Mouse (Mus musculus): ENCODE results near the gene Taf3. TPM values are rescaled to one million over a fixed set of nuclear protein-coding genes. Genes with fewer than 3 reads are reported as not detected.
A peak's percentile ranks its signal among the peaks of the same experiment; 100 is the strongest.

Taf3 gene
- polyA plus RNA-seq, 1 experiment from 2014 or later: 13.9 TPM

GRCm38 (mm10) chr2:9918691-9919471, 129.5 kb downstream of the Taf3 start:
- H3K4me2 ChIP-seq (ENCODE audit: low read length): no peak overlapping the region
- H3K36me3 ChIP-seq (ENCODE audit: control insufficient read depth, insufficient read depth, low read length): peaks cover 6% of the 10 kb centered on the region
- H3K4me3 ChIP-seq (ENCODE audit: low read depth, low read length): no peak overlapping the region
- no peak overlapping the region for H3K9ac ChIP-seq (ENCODE audit: low read depth, low read length)
- ATAC-seq: no peak
- no peak overlapping the region for H3K27ac ChIP-seq (ENCODE audit: low read length)
- WGBS: 94% methylated on average over 17 of the region's 17 CpGs
- H3K4me1 ChIP-seq (ENCODE audit: control insufficient read depth, insufficient read depth, low read length): no peaks in the 10 kb centered on the region
- no peaks in the 10 kb centered on the region for H3K27me3 ChIP-seq (ENCODE audit: control insufficient read depth, insufficient read depth, low read depth, low read length)
- H3K9me3 ChIP-seq (replicated peaks; ENCODE audit: control insufficient read depth, low read length, poor library complexity, severe bottlenecking): no peaks in the 10 kb centered on the region

- H3K4me2 ChIP-seq (ENCODE audit: low read length): no peak overlapping the region
- peaks cover 6% of the 10 kb centered on the region for H3K36me3 ChIP-seq (ENCODE audit: control insufficient read depth, insufficient read depth, low read length)
- no peaks in the 10 kb centered on the region for H3K9me3 ChIP-seq (replicated peaks; ENCODE audit: control insufficient read depth, low read length, poor library complexity, severe bottlenecking)
- no peak overlapping the region for H3K27ac ChIP-seq (ENCODE audit: low read length)
- WGBS: 93% methylated on average over 9 of the region's 9 CpGs
- H3K27me3 ChIP-seq (ENCODE audit: control insufficient read depth, insufficient read depth, low read depth, low read length): no peaks in the 10 kb centered on the region
- ATAC-seq: no peak
- H3K4me3 ChIP-seq (ENCODE audit: low read depth, low read length): no peak overlapping the region
- H3K4me1 ChIP-seq (ENCODE audit: control insufficient read depth, insufficient read depth, low read length): no peaks in the 10 kb centered on the region
- H3K9ac ChIP-seq (ENCODE audit: low read depth, low read length): no peak overlapping the region
These were observed 130.8 kb downstream of the Taf3 start for GRCm38 (mm10) chr2:9917602-9918001.

- Histone ChIP-seq H3K9ac (ENCODE audit: low read depth, low read length) (no peak overlapping the region), H3K27ac (ENCODE audit: low read length) (no peak overlapping the region), H3K27me3 (ENCODE audit: control insufficient read depth, insufficient read depth, low read depth, low read length) (no peaks in the 10 kb centered on the region; the same call in 1 of the 2 replicates), H3K4me3 (ENCODE audit: low read depth, low read length) (no peak overlapping the region), H3K4me1 (ENCODE audit: control insufficient read depth, insufficient read depth, low read length) (no peaks in the 10 kb centered on the region), H3K4me2 (ENCODE audit: low read length) (no peak overlapping the region), H3K9me3 (replicated peaks; ENCODE audit: control insufficient read depth, low read length, poor library complexity, severe bottlenecking) (no peaks in the 10 kb centered on the region), H3K36me3 (ENCODE audit: control insufficient read depth, insufficient read depth, low read length) (no peaks in the 10 kb centered on the region)
- 10% methylated on average over 11 of the region's 11 CpGs for WGBS
- ATAC-seq: no peak
These were observed 142.4 kb downstream of the Taf3 start for GRCm38 (mm10) chr2:9905995-9906394.

GRCm38 (mm10) chr2:9903854-9904560, 144.4 kb downstream of the Taf3 start:
- WGBS: 74% methylated on average over 14 of the region's 14 CpGs
- Histone ChIP-seq H3K27ac (ENCODE audit: low read length) (no peak overlapping the region), H3K4me1 (ENCODE audit: control insufficient read depth, insufficient read depth, low read length) (no peaks in the 10 kb centered on the region), H3K9ac (ENCODE audit: low read depth, low read length) (no peak overlapping the region), H3K4me2 (ENCODE audit: low read length) (no peak overlapping the region), H3K36me3 (ENCODE audit: control insufficient read depth, insufficient read depth, low read length) (no peaks in the 10 kb centered on the region), H3K27me3 (ENCODE audit: control insufficient read depth, insufficient read depth, low read depth, low read length) (no peaks in the 10 kb centered on the region; the same call in 1 of the 2 replicates), H3K4me3 (ENCODE audit: low read depth, low read length) (no peak overlapping the region), H3K9me3 (replicated peaks; ENCODE audit: control insufficient read depth, low read length, poor library complexity, severe bottlenecking) (no peaks in the 10 kb centered on the region)
- ATAC-seq: no peak

- peak; percentile 57; the same call in 1 of the 2 replicates for ATAC-seq
- Histone ChIP-seq H3K36me3 (ENCODE audit: control insufficient read depth, insufficient read depth, low read length) (no peaks in the 10 kb centered on the region), H3K9ac (ENCODE audit: low read depth, low read length) (no peak overlapping the region), H3K27me3 (ENCODE audit: control insufficient read depth, insufficient read depth, low read depth, low read length) (peaks cover 20% of the 10 kb centered on the region), H3K4me2 (ENCODE audit: low read length) (no peak overlapping the region), H3K9me3 (replicated peaks; ENCODE audit: control insufficient read depth, low read length, poor library complexity, severe bottlenecking) (no peaks in the 10 kb centered on the region), H3K4me3 (ENCODE audit: low read depth, low read length) (no peak overlapping the region), H3K27ac (ENCODE audit: low read length) (no peak overlapping the region), H3K4me1 (ENCODE audit: control insufficient read depth, insufficient read depth, low read length) (peaks cover 19% of the 10 kb centered on the region)
- 3% methylated on average over 8 of the region's 8 CpGs for WGBS
These were observed 150.6 kb downstream of the Taf3 start for GRCm38 (mm10) chr2:9897846-9898245.

GRCm38 (mm10) chr2:9896097-9896770, 152.2 kb downstream of the Taf3 start:
- ATAC-seq: no peak; the same call in 1 of the 2 replicates
- peaks cover 20% of the 10 kb centered on the region for H3K27me3 ChIP-seq (ENCODE audit: control insufficient read depth, insufficient read depth, low read depth, low read length)
- WGBS: under 1% methylated on average over 22 of the region's 22 CpGs
- no peaks in the 10 kb centered on the region for H3K9me3 ChIP-seq (replicated peaks; ENCODE audit: control insufficient read depth, low read length, poor library complexity, severe bottlenecking)
- H3K36me3 ChIP-seq (ENCODE audit: control insufficient read depth, insufficient read depth, low read length): no peaks in the 10 kb centered on the region
- H3K4me1 ChIP-seq (ENCODE audit: control insufficient read depth, insufficient read depth, low read length): peaks cover 21% of the 10 kb centered on the region
- peak overlapping the region; percentile 50 for H3K4me2 ChIP-seq (ENCODE audit: low read length)
- no peak overlapping the region for H3K27ac ChIP-seq (ENCODE audit: low read length)
- H3K9ac ChIP-seq (ENCODE audit: low read depth, low read length): no peak overlapping the region; the same call in 1 of the 2 replicates
- H3K4me3 ChIP-seq (ENCODE audit: low read depth, low read length): 0 out of 2 replicates have a peak overlapping the region, but pooled peaks have one; percentile 14

- Histone ChIP-seq H3K9ac (ENCODE audit: low read depth, low read length) (no peak overlapping the region), H3K4me3 (ENCODE audit: low read depth, low read length) (no peak overlapping the region), H3K27me3 (ENCODE audit: control insufficient read depth, insufficient read depth, low read depth, low read length) (peaks cover 27% of the 10 kb centered on the region), H3K4me1 (ENCODE audit: control insufficient read depth, insufficient read depth, low read length) (peaks cover 21% of the 10 kb centered on the region), H3K9me3 (replicated peaks; ENCODE audit: control insufficient read depth, low read length, poor library complexity, severe bottlenecking) (no peaks in the 10 kb centered on the region), H3K27ac (ENCODE audit: low read length) (peak overlapping the region; percentile 46), H3K36me3 (ENCODE audit: control insufficient read depth, insufficient read depth, low read length) (no peaks in the 10 kb centered on the region), H3K4me2 (ENCODE audit: low read length) (peak overlapping the region; percentile 7; the same call in 1 of the 2 replicates)
- no peak for ATAC-seq
- 2% methylated on average over 19 of the region's 19 CpGs for WGBS
These were observed 153.4 kb downstream of the Taf3 start for GRCm38 (mm10) chr2:9894836-9895593.

- Histone ChIP-seq H3K4me2 (ENCODE audit: low read length) (no peak overlapping the region), H3K36me3 (ENCODE audit: control insufficient read depth, insufficient read depth, low read length) (no peaks in the 10 kb centered on the region), H3K9me3 (replicated peaks; ENCODE audit: control insufficient read depth, low read length, poor library complexity, severe bottlenecking) (no peaks in the 10 kb centered on the region), H3K4me3 (ENCODE audit: low read depth, low read length) (no peak overlapping the region), H3K27ac (ENCODE audit: low read length) (0 out of 2 replicates have a peak overlapping the region, but pooled peaks have one; percentile 58), H3K4me1 (ENCODE audit: control insufficient read depth, insufficient read depth, low read length) (peaks cover 24% of the 10 kb centered on the region), H3K27me3 (ENCODE audit: control insufficient read depth, insufficient read depth, low read depth, low read length) (peaks cover 38% of the 10 kb centered on the region), H3K9ac (ENCODE audit: low read depth, low read length) (no peak overlapping the region)
- no peak for ATAC-seq
- WGBS: 0% methylated on average over 6 of the region's 6 CpGs
These were observed 155.0 kb downstream of the Taf3 start for GRCm38 (mm10) chr2:9893272-9893953.

Measured in midbrain, embryonic 16.5 days (tissue).